Mouse (Mus musculus) adrenal gland, adult 18-20 months (tissue): ENCODE measurements around the gene Chrna5. TPM values are rescaled to one million over a fixed set of nuclear protein-coding genes. Genes with fewer than 3 reads are reported as not detected.
A peak's percentile ranks its signal among the peaks of the same experiment; 100 is the strongest.

Experiments used
- DNase-seq, 2 experiments: peaks; one replicate each; pipeline ENCODE4 v3.0.0; 2021 to 2022; ENCODE audit warnings: low spot score in 2 of 2
- total RNA-seq, 2 experiments: library from RNA; stranded (reverse); gene quantifications; 1 replicate in 1 of 2; 2 replicates in 1 of 2; pipeline ENCODE4 v1.2.3; 2021

The Chrna5 gene
- total RNA-seq, 2 experiments from 2014 or later, result 0.46 to 1.6 TPM

DNA sequence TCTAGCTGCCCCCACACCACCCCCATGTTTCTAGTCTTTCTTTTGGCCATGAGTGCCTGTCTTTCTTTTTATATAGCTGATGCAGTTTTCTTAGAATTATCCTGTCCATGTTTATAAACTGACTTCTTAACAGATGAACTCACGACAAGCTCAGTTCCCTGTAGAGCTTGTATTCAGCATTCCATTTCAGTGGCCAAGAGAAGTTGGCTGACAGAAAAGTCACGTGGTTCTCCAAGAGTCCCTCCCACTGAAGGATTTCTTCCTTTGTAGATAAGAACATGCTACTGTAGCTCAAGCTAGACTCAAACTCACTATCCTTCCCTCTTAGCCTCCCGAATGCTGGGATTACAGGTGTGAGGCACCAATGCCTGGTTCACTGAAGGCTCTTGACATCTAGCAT lies 36.2 kb downstream of the Chrna5 start:
- no peak for DNase-seq

DNA sequence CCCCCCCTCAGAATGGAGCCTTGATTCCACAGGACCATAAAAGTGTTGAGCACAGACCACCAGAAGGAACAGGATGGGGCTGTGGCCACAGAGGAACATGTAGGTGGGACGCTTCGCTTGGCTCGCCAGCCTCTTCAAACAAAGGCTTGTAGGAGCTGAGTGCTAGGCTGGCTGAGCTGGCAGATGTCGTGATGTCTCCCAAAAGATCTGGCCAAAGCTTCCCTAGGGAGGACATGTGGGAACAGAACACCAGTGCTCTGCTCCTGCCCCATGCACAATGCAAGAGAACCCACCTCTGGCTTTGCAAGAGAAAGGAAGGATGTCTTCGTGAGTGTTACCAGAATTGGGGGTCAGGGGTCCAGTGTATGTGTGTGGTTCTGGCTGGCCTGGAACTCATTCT lies 42.6 kb downstream of the Chrna5 start:
- DNase-seq, result no peak

DNA sequence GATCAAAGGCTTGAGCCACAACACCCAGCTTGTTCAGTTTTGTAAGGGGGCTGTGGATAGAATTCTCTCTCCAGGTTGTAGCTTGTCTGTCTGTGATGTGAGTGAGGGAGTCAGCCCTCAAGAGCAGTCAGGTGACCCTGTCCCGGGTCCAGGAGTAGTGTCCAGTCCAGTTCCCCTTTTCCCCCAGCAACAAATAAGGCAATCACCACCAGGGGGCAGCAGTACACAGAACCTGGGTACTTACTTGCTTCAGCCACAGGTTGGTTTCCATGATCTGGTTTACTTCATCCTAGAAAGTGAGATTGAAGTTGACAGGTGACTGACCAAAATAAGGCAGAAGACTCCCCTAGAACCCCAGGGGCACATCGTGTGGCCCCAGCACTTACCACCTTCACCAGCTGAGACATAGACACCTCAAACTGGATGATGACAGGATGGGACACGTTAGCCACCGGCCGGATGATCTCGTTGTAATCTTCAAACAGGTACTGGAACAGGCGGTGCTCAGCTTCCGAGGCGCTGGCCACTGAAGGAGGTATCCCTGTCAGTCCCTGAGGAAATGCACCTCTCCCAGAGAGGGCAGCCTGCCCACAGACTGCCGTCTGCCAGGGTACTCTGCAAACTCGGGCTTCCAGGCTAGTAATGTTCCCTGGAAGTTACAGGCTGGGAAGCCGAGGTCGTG lies 43.4 kb downstream of the Chrna5 start:
- peak; percentile 85 to 86 for DNase-seq

DNA sequence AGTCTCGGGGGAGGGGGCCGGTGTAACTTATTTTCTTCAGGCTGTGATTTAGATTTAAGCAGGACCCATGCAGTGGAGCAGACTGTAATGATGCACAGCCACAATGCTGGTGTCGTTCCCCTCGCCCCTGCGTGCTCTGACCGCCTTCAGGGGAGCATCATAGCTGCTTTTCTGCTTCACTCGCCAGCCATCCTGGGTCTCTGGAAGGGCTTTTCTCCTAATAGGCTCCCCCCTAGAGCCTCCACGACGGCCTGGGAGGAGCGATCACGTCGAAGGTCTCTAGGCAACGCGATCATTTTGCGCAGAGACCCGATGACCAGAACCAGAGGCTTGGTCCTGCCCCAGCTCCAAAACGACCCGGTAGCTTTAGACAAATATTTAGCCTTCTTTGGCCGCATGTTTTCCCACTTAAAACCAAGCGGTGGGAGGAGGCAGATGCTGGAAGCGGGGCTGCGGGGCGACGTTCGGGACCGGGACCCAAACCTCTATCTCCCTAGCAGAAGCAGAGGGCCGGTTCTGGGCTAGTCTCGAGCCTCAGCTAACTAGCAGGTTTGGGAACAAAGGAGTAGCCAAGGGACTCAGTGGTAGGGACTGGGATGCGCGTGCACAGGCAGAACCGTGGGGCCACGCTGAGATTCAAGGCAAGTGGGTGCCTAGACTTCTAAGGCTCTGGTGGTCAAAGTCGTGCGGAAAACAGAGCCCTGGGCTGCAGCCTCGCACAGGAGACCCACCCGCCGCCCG lies 45.0 kb downstream of the Chrna5 start:
- DNase-seq, result no peak

DNA sequence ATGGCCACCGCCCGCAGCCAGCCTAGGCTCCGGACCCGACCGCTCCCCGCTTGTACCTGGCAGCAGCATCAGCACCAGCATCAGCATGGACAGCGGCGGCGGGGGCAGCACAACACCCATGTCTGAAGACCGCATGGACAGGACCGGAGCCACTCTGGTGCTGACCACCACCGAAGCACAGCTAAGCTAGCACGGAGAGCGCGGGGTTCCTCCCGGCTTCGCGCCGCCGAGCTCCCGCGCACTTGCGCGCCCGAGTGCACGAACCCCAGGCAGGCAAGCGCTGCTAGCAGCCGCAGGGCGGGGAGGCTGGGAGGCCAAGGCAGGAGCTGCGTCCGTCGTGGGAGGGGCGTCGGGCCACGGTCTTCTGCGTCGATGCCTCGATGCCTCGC lies 45.6 kb downstream of the Chrna5 start, which contains the start of gene Chrna3:
Gene Chrna3 (minus strand): TSS at position 288 of the 389 bp plus-strand sequence.
- no peak for DNase-seq

DNA sequence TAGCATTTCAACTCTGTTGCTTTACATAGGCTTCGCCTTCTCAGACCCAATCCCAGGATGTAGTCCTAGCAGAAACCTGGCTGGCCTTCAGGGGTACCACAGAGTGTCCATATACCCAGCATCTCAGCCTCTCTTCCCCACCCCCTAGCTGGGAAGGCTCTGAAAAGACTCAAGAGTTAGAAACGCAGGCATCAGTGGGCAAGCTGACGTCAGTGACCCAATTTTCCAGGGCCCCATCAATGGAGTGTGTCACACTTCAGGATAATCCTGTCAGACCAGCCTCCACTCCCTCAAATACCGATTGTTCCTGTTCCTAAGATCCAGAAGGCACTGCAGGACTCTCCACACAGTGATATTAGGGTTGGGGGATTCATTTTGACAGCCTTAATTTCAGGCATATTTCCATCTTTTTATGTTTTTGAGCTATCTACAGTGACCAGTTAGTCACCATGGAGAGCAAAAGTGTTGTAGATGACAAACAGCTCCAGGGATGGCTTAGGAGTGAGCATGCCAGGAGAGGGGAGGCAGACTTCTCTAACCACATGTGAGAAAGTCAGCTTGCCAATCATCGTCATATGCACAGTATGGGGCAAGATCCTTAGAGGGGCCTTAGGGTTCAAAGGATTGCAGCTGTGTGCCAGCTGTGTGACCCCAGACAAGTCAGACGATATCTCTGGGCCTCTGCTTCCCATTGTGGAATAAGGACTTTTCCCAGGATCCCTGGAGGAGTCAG lies 50.9 kb downstream of the Chrna5 start:
- no peak for DNase-seq

DNA sequence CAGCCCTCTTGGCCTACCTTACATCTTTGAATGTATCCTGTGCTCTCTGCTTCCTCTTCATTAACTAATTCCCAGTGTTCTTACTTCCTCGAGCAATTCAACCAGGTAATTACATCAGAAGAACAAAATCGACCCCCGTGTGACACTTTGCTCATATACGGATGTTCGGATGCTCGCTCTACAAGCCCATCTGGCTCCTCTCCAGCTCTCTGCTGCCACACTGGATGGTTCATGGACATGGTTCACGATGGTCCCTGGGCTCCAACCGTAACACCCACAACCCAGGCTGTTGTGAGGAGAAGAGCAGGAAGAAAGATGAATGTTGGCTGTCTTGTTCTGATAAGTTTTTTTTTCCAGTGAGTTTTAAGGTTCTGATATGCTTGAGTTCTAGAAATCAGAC lies 58.3 kb downstream of the Chrna5 start:
- DNase-seq, result no peak

DNA sequence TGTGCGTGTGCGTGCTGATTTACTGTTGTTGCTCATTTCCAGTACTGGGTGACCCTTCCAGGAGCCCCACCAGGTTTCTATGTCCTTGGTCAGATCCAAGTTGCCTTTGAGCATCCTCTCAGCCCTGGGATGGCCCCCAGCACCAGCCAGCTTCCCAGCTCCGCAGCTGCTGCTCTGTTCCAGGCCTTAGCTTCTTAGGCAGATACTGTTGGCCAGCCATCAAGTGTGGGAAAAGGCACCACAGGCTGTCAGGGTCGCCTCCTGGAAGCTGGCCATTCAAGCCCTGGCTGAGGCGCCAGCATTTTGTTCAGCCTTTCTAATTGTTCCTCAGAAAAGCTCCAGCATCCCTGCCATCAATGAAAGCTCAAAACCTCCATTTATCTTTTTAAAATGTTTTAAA lies 59.3 kb downstream of the Chrna5 start:
- DNase-seq, result no peak

DNA sequence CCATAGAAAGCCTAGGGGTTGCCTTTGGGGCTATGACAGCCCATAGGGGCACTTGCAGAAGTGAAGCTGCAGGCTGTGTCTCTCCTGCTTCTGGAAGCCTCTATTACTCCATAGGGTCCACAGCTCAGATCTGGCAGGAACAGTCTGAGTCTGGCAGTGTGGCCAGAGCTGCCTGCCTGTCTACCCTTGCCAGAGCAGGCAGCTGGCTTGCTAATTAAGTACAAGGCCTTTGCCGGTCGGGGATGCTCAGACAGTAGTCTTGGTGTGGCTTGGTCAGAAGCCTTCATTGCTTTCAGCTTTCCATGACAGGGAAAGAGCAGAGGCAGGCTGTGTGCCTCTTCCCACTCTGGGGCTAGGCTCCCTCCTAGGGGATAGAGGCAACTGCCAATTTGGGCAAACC lies 60.7 kb downstream of the Chrna5 start:
- DNase-seq, result no peak

DNA sequence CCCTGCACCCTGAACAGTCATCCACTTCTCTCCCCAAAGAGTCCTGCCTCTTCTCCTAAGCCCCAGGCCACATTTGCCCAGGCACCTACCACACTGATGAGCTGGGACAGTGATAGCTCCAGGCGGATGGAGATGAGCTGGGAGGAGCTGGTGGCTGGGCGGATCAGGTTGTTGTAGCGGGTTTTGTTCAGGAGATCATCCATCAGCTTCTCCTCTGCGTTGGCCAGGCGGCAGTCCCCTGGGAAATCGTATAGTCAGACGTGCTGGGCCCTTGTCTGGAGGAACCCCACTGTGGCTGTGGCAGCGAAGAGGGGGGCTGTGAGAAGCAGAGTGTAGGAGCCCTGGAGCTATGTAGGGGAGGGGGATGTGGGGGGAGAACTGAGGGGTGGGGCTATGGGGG lies 63.0 kb downstream of the Chrna5 start:
- no peak for DNase-seq

DNA sequence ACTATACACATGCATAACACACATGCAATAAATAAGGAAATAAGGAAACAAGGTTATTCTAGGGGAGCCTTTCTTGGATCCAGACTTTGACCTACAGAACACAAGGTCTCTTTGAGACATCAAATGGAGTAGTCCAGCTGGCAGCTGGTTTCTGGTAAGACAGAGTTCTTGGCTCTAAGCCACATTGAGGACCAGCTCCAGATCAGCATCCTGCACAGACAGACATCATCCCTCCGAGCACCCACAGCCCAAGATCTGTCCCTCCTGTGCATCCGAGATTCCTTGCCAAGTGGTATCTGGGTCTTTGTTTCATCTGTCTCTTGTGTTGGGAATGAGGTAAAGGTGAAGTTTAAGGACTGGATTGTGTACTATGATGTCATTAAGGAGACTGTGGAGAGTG lies 64.3 kb downstream of the Chrna5 start:
- no peak for DNase-seq

DNA sequence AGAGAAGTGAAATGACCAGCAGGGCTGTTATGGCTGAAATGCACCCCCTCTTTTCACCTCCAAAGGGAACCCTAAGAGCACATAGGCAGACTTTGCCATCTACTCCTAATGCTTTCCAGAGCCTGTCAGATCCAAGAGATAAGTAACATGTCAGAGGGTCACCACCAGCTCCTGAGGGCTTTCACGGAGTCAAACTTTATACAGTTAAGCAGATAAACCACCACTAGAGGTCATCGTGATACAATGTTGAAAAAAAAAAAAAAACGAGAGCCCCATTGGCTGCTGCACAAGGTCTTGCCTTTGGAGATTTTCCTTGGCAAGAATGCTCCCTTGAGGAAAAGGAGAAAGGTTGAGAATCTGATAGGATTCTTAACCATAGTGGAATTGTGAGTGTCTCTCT lies 66.1 kb downstream of the Chrna5 start:
- no peak for DNase-seq

DNA sequence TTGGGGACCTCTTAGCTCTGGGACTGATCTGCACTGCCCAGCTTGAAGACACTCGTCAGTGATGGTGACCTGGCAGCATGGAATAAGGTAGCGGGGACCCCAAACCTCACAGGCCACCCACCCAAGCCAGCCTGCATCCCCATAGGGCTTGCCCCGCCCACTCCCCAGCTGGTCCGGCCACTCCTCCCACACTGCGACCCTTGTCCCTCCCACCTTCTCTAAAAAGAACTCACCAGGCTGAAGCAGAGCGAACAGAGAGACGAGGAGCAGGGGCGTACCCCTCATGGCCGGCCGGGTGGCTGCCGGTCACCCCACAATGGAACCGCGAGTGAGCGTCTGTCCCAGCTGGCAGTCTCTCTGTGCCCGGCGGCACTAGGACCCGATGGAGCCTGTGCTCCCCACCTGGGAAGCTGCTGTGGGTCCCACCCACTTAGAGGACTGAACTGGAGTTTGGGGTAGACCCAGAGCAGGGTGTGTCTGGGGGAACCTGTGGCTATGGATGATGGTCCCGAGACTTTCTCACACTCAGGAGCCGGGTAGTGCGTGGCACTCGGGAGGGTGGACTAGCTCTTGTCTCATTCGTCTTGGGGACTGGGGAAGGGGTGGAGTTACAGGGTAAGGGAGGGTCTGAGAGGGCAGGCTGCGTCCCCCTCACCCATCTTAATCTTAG lies 67.7 kb downstream of the Chrna5 start, which contains the start of gene Chrnb4:
Gene Chrnb4 (minus strand): TSS at position 569 of the 670 bp plus-strand sequence.
- no peak for DNase-seq

DNA sequence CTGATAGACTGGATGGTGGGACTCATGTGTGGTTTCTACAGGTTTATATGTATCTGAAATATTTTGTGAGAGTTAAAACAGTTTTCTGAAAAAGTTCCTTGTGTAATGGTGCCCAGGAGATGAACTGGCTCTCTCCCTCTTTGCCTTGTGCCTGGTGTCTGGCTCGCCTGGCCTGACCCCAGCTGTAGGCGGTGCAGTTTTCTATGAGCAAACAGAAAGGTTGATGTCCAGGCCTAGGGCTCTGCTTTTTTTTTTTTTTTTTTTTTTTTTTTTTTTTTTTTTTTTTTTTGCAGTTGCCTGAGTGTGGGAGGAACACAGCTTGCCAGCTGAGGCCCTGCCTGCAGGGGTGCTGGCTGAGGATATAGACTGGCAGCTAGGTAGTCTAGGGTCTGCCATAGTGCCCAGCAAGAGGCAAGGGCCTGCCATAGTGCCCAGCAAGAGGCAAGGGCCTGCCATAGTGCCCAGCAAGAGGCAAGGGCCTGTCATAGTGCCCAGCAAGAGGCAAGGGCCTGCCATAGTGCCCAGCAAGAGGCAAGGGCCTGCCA lies 74.8 kb downstream of the Chrna5 start:
- DNase-seq, result no peak

Other genes starting within 250 kb of the Chrna5 start
- 10 to 100 TPM; 66.4 to 71.3 TPM for gene Wdr61, start 246.4 kb upstream of the Chrna5 start, total RNA-seq
- gene Crabp1, start 216.1 kb upstream of the Chrna5 start, total RNA-seq, result 10 to 100 TPM in 1 of 2 experiments, 1 to 10 TPM in 1; 9.8 to 13.7 TPM
- gene Ireb2, start 117.1 kb upstream of the Chrna5 start, total RNA-seq, result 10 to 100 TPM; 30.7 to 42.8 TPM
- gene Hykk, start 63.6 kb upstream of the Chrna5 start, total RNA-seq, result 1 to 10 TPM; 1.6 to 2.1 TPM
- 100 to 1,000 TPM; 162 to 186 TPM for gene Psma4, start 30.1 kb upstream of the Chrna5 start, total RNA-seq
- not detected for gene AY074887, start 29.9 kb upstream of the Chrna5 start, total RNA-seq
- gene Chrna3, start 45.7 kb downstream of the Chrna5 start, total RNA-seq, result 10 to 100 TPM; 15.0 to 21.7 TPM
- 10 to 100 TPM in 1 of 2 experiments, 1 to 10 TPM in 1; 7.7 to 10.6 TPM for gene Chrnb4, start 67.9 kb downstream of the Chrna5 start, total RNA-seq
- gene Ube2q2, start 168.0 kb downstream of the Chrna5 start, total RNA-seq, result 10 to 100 TPM; 49.9 to 62.1 TPM
- gene Fbxo22, start 228.0 kb downstream of the Chrna5 start, total RNA-seq, result 10 to 100 TPM; 31.5 to 33.8 TPM